Mouse (Mus musculus) MEL (cell line): ENCODE results near the gene Diexf. TPM values are rescaled to one million over a fixed set of nuclear protein-coding genes. Genes with fewer than 3 reads are reported as not detected.

Experiments
- DNase-seq: peaks from one replicate; pipeline ENCODE4 v3.0.0; 2011; ENCODE audit warnings: low read depth, low spot score
- H3K27ac ChIP-seq: 2 replicates; pipeline ENCODE4 v1.5.1; 2012; ENCODE audit warnings: low read depth, mild to moderate bottlenecking, control low read depth, low read length, moderate library complexity; ENCODE audit not compliant: control insufficient read depth
- H3K27me3 ChIP-seq, 2 experiments: fragments of 150-350 bp in 1 of 2; sonication (generic) in 1 of 2; 2 replicates each; pipeline ENCODE4 v1.6.1; 2012; ENCODE audit warnings: low read length in 2 of 2, mild to moderate bottlenecking in 2 of 2, improper control_type of control experiment in 1 of 2, moderate library complexity in 1 of 2; ENCODE audit not compliant: insufficient read depth in 2 of 2, control insufficient read depth in 1 of 2
- H3K36me3 ChIP-seq, 2 experiments: 2 replicates each; pipeline ENCODE4 v1.6.1; 2012 to 2014; ENCODE audit warnings: low read length in 2 of 2, improper control_type of control experiment in 1 of 2, inconsistent platforms in 1 of 2, mild to moderate bottlenecking in 1 of 2; ENCODE audit not compliant: insufficient read depth in 2 of 2, control insufficient read depth in 1 of 2
- H3K4me1 ChIP-seq, 2 experiments: fragments of 150-350 bp in 1 of 2; sonication (generic) in 1 of 2; 2 replicates each; pipeline ENCODE4 v1.6.1; 2012; ENCODE audit warnings: low read length in 2 of 2, improper control_type of control experiment in 1 of 2, mild to moderate bottlenecking in 1 of 2; ENCODE audit not compliant: insufficient read depth in 2 of 2, control insufficient read depth in 1 of 2
- H3K4me3 ChIP-seq, 2 experiments: fragments of 150-350 bp in 1 of 2; sonication (generic) in 1 of 2; 2 replicates each; pipeline ENCODE4 v1.5.1; 2012; ENCODE audit warnings: low read depth in 2 of 2, low read length in 2 of 2, mild to moderate bottlenecking in 2 of 2, moderate library complexity in 2 of 2, control low read depth in 1 of 2, improper control_type of control experiment in 1 of 2; ENCODE audit not compliant: control insufficient read depth in 1 of 2, insufficient read depth in 1 of 2
- H3K79me2 ChIP-seq: 2 replicates; pipeline ENCODE4 v1.6.1; 2012; ENCODE audit warnings: mild to moderate bottlenecking, low read length, moderate library complexity; ENCODE audit not compliant: control insufficient read depth, poor library complexity, insufficient read depth
- H3K9ac ChIP-seq: 2 replicates; pipeline ENCODE4 v1.6.1; 2012; ENCODE audit warnings: low read depth, mild to moderate bottlenecking, control low read depth, low read length, moderate library complexity; ENCODE audit not compliant: control insufficient read depth, poor library complexity, severe bottlenecking
- H3K9me3 ChIP-seq: fragments of 150-350 bp; sonication (generic); replicated peaks from 2 replicates; pipeline ENCODE4 v1.6.1; 2012; ENCODE audit warnings: mild to moderate bottlenecking, low read length, improper control_type of control experiment, moderate library complexity; ENCODE audit not compliant: insufficient read depth
- BHLHE40 ChIP-seq: IDR thresholded peaks from 2 replicates; pipeline ENCODE4 v1.6.1; 2012; ENCODE audit warnings: low read depth, mild to moderate bottlenecking, inconsistent platforms, low read length, improper control_type of control experiment, borderline replicate concordance
- CHD1 ChIP-seq: IDR thresholded peaks from 2 replicates; pipeline ENCODE4 v1.6.1; 2012; ENCODE audit warnings: low read depth, mild to moderate bottlenecking, inconsistent platforms, low read length, improper control_type of control experiment
- GATA1 ChIP-seq: IDR thresholded peaks from 2 replicates; pipeline ENCODE4 v1.6.1; 2011; ENCODE audit warnings: low read depth, low read length, improper control_type of control experiment
- HCFC1 ChIP-seq: IDR thresholded peaks from 2 replicates; pipeline ENCODE4 v1.6.1; 2012; ENCODE audit warnings: low read depth, mild to moderate bottlenecking, inconsistent platforms, low read length, improper control_type of control experiment, moderate library complexity
- KAT2A ChIP-seq: conservative IDR thresholded peaks from 2 replicates; pipeline ENCODE4 v1.6.1; 2012; ENCODE audit warnings: low read depth, low read length, improper control_type of control experiment, inconsistent platforms
- MAFK ChIP-seq: IDR thresholded peaks from 2 replicates; pipeline ENCODE4 v1.6.1; 2011; ENCODE audit warnings: low read depth, mild to moderate bottlenecking, low read length, improper control_type of control experiment, borderline replicate concordance
- MAX ChIP-seq: IDR thresholded peaks from 2 replicates; pipeline ENCODE4 v1.6.1; 2011; ENCODE audit warnings: low read length, improper control_type of control experiment
- MAZ ChIP-seq: IDR thresholded peaks from 2 replicates; pipeline ENCODE4 v1.6.1; 2012; ENCODE audit warnings: low read depth, mild to moderate bottlenecking, inconsistent platforms, low read length, improper control_type of control experiment
- MEF2A ChIP-seq: IDR thresholded peaks from 2 replicates; pipeline ENCODE4 v1.6.1; 2014; ENCODE audit warnings: low read depth, mild to moderate bottlenecking, inconsistent platforms, low read length, improper control_type of control experiment; ENCODE audit not compliant: poor library complexity, insufficient replicate concordance, severe bottlenecking; ENCODE audit errors: extremely low read depth
- MXI1 ChIP-seq: IDR thresholded peaks from 2 replicates; pipeline ENCODE4 v1.6.1; 2011; ENCODE audit warnings: mild to moderate bottlenecking, low read depth, low read length, improper control_type of control experiment
- MYB ChIP-seq: IDR thresholded peaks from 2 replicates; pipeline ENCODE4 v1.6.1; 2011; ENCODE audit warnings: mild to moderate bottlenecking, low read depth, low read length, improper control_type of control experiment
- MYC ChIP-seq: IDR thresholded peaks from 2 replicates; pipeline ENCODE4 v1.6.1; 2011; ENCODE audit warnings: low read depth, mild to moderate bottlenecking, low read length, improper control_type of control experiment, moderate library complexity
- NELFE ChIP-seq: IDR thresholded peaks from 2 replicates; pipeline ENCODE4 v1.6.1; 2011; ENCODE audit warnings: low read depth, low read length, improper control_type of control experiment
- POLR2AphosphoS2 ChIP-seq: IDR thresholded peaks from 2 replicates; pipeline ENCODE4 v1.6.1; 2011; ENCODE audit warnings: low read length, improper control_type of control experiment
- RAD21 ChIP-seq: IDR thresholded peaks from 2 replicates; pipeline ENCODE4 v1.6.1; 2011; ENCODE audit warnings: mild to moderate bottlenecking, low read depth, low read length, improper control_type of control experiment
- RCOR1 ChIP-seq: IDR thresholded peaks from 2 replicates; pipeline ENCODE4 v1.6.1; 2012; ENCODE audit warnings: low read depth, mild to moderate bottlenecking, inconsistent platforms, low read length, improper control_type of control experiment
- SIN3A ChIP-seq: IDR thresholded peaks from 2 replicates; pipeline ENCODE4 v1.6.1; 2012; ENCODE audit warnings: low read length, improper control_type of control experiment, inconsistent platforms
- SMC3 ChIP-seq: IDR thresholded peaks from 2 replicates; pipeline ENCODE4 v1.6.1; 2011; ENCODE audit warnings: low read depth, low read length, improper control_type of control experiment
- TCF12 ChIP-seq: IDR thresholded peaks from 2 replicates; pipeline ENCODE4 v1.6.1; 2014; ENCODE audit warnings: low read depth, mild to moderate bottlenecking, inconsistent platforms, low read length, improper control_type of control experiment, moderate library complexity
- UBTF ChIP-seq: IDR thresholded peaks from 2 replicates; pipeline ENCODE4 v1.6.1; 2012; ENCODE audit warnings: low read depth, mild to moderate bottlenecking, inconsistent platforms, low read length, improper control_type of control experiment, moderate library complexity, borderline replicate concordance; ENCODE audit not compliant: insufficient read depth
- USF1 ChIP-seq: IDR thresholded peaks from 2 replicates; pipeline ENCODE4 v1.6.1; 2014; ENCODE audit warnings: low read depth, mild to moderate bottlenecking, inconsistent platforms, low read length, improper control_type of control experiment, moderate library complexity
- USF2 ChIP-seq, 2 experiments: IDR thresholded peaks; 2 replicates each; pipeline ENCODE4 v1.6.1; 2011 to 2012; ENCODE audit warnings: improper control_type of control experiment in 2 of 2, low read length in 2 of 2, borderline replicate concordance in 1 of 2, inconsistent platforms in 1 of 2, low read depth in 1 of 2, mild to moderate bottlenecking in 1 of 2; ENCODE audit not compliant: insufficient read depth in 1 of 2
- ZKSCAN1 ChIP-seq: IDR thresholded peaks from 2 replicates; pipeline ENCODE4 v1.6.1; 2012; ENCODE audit warnings: low read depth, mild to moderate bottlenecking, inconsistent platforms, low read length, improper control_type of control experiment, moderate library complexity
- ZMIZ1 ChIP-seq: IDR thresholded peaks from 2 replicates; pipeline ENCODE4 v1.6.1; 2012; ENCODE audit warnings: low read depth, mild to moderate bottlenecking, inconsistent platforms, low read length, improper control_type of control experiment, moderate library complexity
- ZNF384 ChIP-seq: IDR thresholded peaks from 2 replicates; pipeline ENCODE4 v1.6.1; 2012; ENCODE audit warnings: low read depth, mild to moderate bottlenecking, inconsistent platforms, low read length, improper control_type of control experiment
- polyA plus RNA-seq, 2 experiments: library from polyadenylated mRNA; stranded (reverse) in 1 of 2; unstranded in 1 of 2; fragments of >175 nt in 1 of 2; fragments of >200 nt in 1 of 2; gene quantifications; 2 replicates each; pipeline versions ENCODE4 v1.2.1 to v1.2.4; 2012; ENCODE audit warnings: low replicate concordance in 2 of 2, low read depth in 1 of 2; ENCODE audit not compliant: insufficient read length in 2 of 2, insufficient read depth in 1 of 2, missing spikeins in 1 of 2
- total RNA-seq: library from RNA; depleted of rRNA; stranded (reverse); fragments of 300-350 nt; gene quantifications from 2 replicates; pipeline ENCODE4 v1.2.3, GENCODE M21; 2012

The Diexf gene
- total and polyA plus RNA-seq, 3 experiments, result 20.6 to 45.4 TPM; not detected in 1

DNA sequence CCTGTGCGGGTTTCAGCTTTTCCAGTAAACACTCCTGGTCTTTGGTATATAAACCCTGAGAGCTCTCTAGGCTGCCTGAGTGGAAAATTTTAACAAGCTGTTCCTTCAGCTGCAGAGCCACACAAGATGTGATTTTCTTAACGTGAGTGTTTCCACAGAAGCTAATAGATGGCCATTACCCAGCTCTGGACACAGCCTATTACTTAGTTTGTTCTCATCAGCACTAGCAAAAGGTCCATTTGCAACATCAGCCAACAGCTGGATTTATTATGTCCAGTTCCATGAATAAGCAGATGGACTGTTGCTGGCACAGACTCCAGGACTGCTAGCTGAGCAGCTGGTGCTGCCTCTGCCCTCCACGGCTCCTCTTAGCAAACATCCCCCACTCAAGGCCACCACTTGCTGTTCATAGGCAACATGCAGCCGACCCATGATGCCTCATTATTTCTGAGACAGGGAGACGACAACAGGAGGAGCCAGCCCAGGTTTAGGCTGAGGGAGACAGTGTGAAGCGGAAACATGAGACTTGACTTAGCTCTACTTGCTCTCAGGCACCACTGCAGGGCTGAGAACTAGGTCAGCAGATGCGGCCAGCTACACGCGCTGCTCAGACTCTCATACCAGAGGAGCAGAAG lies 43.1 kb downstream of the Diexf start:
- Histone ChIP-seq H3K36me3 (no peaks in the 10 kb centered on the region), H3K27ac (no peak overlapping the region), H3K79me2 (no peaks in the 10 kb centered on the region), H3K9me3 (no peaks in the 10 kb centered on the region), H3K27me3 (no peaks in the 10 kb centered on the region), H3K4me3 (no peak overlapping the region), H3K9ac (no peak overlapping the region), H3K4me1 (no peaks in the 10 kb centered on the region)
- DNase-seq, result no peak
- TF ChIP-seq UBTF (no peak), RAD21 (no peak), MEF2A (no peak), MAX (no peak), MYB (no peak), SIN3A (no peak), MAFK (no peak)

GRCm38 (mm10) chr1:193086111-193086841 lies 43.8 kb downstream of the Diexf start:
- no peak for DNase-seq

GRCm38 (mm10) chr1:193085541-193086020 lies 44.5 kb downstream of the Diexf start:
- H3K36me3 ChIP-seq, result no peaks in the 10 kb centered on the region
- H3K9me3 ChIP-seq, result no peaks in the 10 kb centered on the region
- H3K9ac ChIP-seq, result no peak overlapping the region
- H3K27ac ChIP-seq, result no peak overlapping the region
- H3K27me3 ChIP-seq, result no peaks in the 10 kb centered on the region
- no peaks in the 10 kb centered on the region for H3K4me1 ChIP-seq
- DNase-seq, result no peak
- no peak overlapping the region for H3K4me3 ChIP-seq
- no peaks in the 10 kb centered on the region for H3K79me2 ChIP-seq
- TF ChIP-seq USF2 (IDR thresholded peaks at IDR 0.05; ENCODE audit: borderline replicate concordance in 1 of 2, insufficient read depth in 1 of 2, low read depth in 1 of 2, low read length in 2 of 2) (no peak), BHLHE40 (no peak), ZNF384 (no peak), GATA1 (no peak), USF1 (no peak), MYC (no peak), NELFE (no peak), RCOR1 (no peak), HCFC1 (no peak), CHD1 (no peak), SMC3 (no peak), POLR2AphosphoS2 (no peak), MXI1 (no peak), ZMIZ1 (no peak), UBTF (no peak), KAT2A (no peak), ZKSCAN1 (no peak), MAZ (no peak), TCF12 (no peak)

More at GRCm38 (mm10) chr1:193086111-193086841, 43.8 kb downstream of the Diexf start:
- Histone ChIP-seq H3K27ac (no peak overlapping the region), H3K36me3 (no peaks in the 10 kb centered on the region), H3K9ac (no peak overlapping the region), H3K9me3 (no peaks in the 10 kb centered on the region), H3K27me3 (no peaks in the 10 kb centered on the region), H3K4me3 (no peak overlapping the region), H3K79me2 (no peaks in the 10 kb centered on the region), H3K4me1 (no peaks in the 10 kb centered on the region)
- TF ChIP-seq SIN3A (no peak), BHLHE40 (no peak)
